10 mouse cellular contexts compared by ENCODE assay signal in genomic region chr19:60467588-60468007, GRCm38 (mm10). TPM values are rescaled to one million over a fixed set of nuclear protein-coding genes. Genes with fewer than 3 reads are reported as not detected.
DNase-seq lines count a peak whose midpoint lies in the region; ATAC-seq lines count a peak whose summit lies in the region.
"Had no signal": no experiment of that assay in that cellular context is flagged by ENCODE, and none has a peak within 500 bp of the region (broad histone marks: within the 10 kb centered on the region; RNA-seq: fewer than 3 reads in every experiment).

No protein-coding gene starts in this region.

- H3K4me3 ChIP-seq in hindbrain, embryonic 11.5 days (ENCODE audit: low read depth, low read length) = peak overlapping the region; percentile 32

- H3K9ac ChIP-seq in hindbrain, embryonic 11.5 days (ENCODE audit: low read depth, low read length) = 0 out of 2 replicates have a peak overlapping the region, but pooled peaks have one; percentile 11

- H3K27ac ChIP-seq in hindbrain, embryonic 11.5 days (ENCODE audit: low read depth, low read length) = no peak overlapping the region

- H3K27me3 ChIP-seq in hindbrain, embryonic 11.5 days (ENCODE audit: control insufficient read depth, insufficient read depth, low read length) = peaks cover 26% of the 10 kb centered on the region

- ATAC-seq in hindbrain, embryonic 11.5 days (ENCODE audit: low FRiP score) = peak; percentile 54
- ATAC-seq in megakaryocyte progenitor cell, adult 5-6 weeks (replicated peaks; ENCODE audit: poor library complexity) = peak; percentile 35

- 0 out of 2 replicates have a peak, but pooled peaks cover 3% of the 10 kb centered on the region for H3K4me1 ChIP-seq in hindbrain, embryonic 11.5 days (replicated peaks; ENCODE audit: control insufficient read depth, insufficient read depth, low read length)

- peak; percentile 8 for DNase-seq in embryo, embryonic 10 days (ENCODE audit: low spot score)
- no peak for DNase-seq in embryo, embryonic 10.5 days (ENCODE audit: low spot score)
- DNase-seq in 3134 (ENCODE audit: extremely low read depth, insufficient read length, low spot score) = peak; percentile 8
- no peak for DNase-seq in hindbrain, embryonic 11.5 days (ENCODE audit: low spot score)
- no peak for DNase-seq in frontal cortex, postnatal 10 days (ENCODE audit: low spot score in 2 of 2)
- no peak for DNase-seq in spleen, postnatal 36 days (ENCODE audit: low spot score in 2 of 2)
- no peak for DNase-seq in cerebellum, adult 9-10 months

- WGBS in hindbrain, embryonic 11.5 days = 12% methylated on average over 31 of the region's 31 CpGs

- H3K36me3 ChIP-seq in hindbrain, embryonic 11.5 days (ENCODE audit: control insufficient read depth, insufficient read depth, low read length) = no peaks in the 10 kb centered on the region

- H3K9me3 ChIP-seq in hindbrain, embryonic 11.5 days (ENCODE audit: control insufficient read depth, low read length) = no peaks in the 10 kb centered on the region

- H3K4me2 ChIP-seq in hindbrain, embryonic 11.5 days (replicated peaks; ENCODE audit: low read depth, low read length) = peak overlapping the region; percentile 62

RNA-seq across cellular contexts. Expression of gene Prlhr, which starts 0.5 kb away (rescaled TPM):
- polyA plus RNA-seq in hindbrain, embryonic 11.5 days (2014; fragmentation: Nextera tagmentation; extraction: Ambion mirVana) = 0.15 TPM in 1 of 2 replicates, not detected in the other
- not detected in 2 replicates for total RNA-seq in megakaryocyte progenitor cell, adult 5-6 weeks (2015)
- not detected in 2 replicates for total RNA-seq in megakaryocyte progenitor cell, adult 5-6 weeks (2017)
- total RNA-seq: layer of hippocampus, postnatal 36 days had no signal
- polyA plus RNA-seq: C2C12 had no signal

Comparison
In these comparisons a context has a peak if more than half of its experiments do, and no peak if none do; other contexts are left out.
1. DNase-seq: peak in embryo, embryonic 10 days (single experiment) and 3134 (single experiment); none in embryo, embryonic 10.5 days (single experiment), hindbrain, embryonic 11.5 days (single experiment), frontal cortex, postnatal 10 days (0 of 2), spleen, postnatal 36 days (0 of 2) and cerebellum, adult 9-10 months (single experiment).